Mouse (Mus musculus) heart, embryonic 12.5 days (tissue): ENCODE measurements around the gene Rab33b. TPM values are rescaled to one million over a fixed set of nuclear protein-coding genes. Genes with fewer than 3 reads are reported as not detected.
"Not testable (repeated sequence)": the region's sequence is repeated elsewhere in the genome, so short reads cannot be mapped to it uniquely, and the experiment has no call there.

Experiments used
- ATAC-seq: fragments of 200-750 bp; cut with Nextera tagmentation; 2 replicates; pipeline ENCODE4 v1.8.0; 2017; ENCODE audit warnings: moderate TSS enrichment, moderate library complexity; ENCODE audit not compliant: insufficient number of reproducible peaks, low FRiP score
- H3K27ac ChIP-seq: fragments of 300-500 bp; sonication (generic); 2 replicates; pipeline ENCODE4 v1.5.1; 2016; ENCODE audit warnings: mild to moderate bottlenecking, moderate library complexity; ENCODE audit not compliant: poor library complexity, severe bottlenecking
- H3K27me3 ChIP-seq: fragments of 300-500 bp; sonication (generic); replicated peaks from 2 replicates; pipeline ENCODE4 v1.6.1; 2016; ENCODE audit warnings: mild to moderate bottlenecking, moderate library complexity
- H3K36me3 ChIP-seq: fragments of 300-500 bp; sonication (generic); 2 replicates; pipeline ENCODE4 v1.6.1; 2016; ENCODE audit warnings: mild to moderate bottlenecking, moderate library complexity
- H3K4me1 ChIP-seq: fragments of 300-500 bp; sonication (generic); replicated peaks from 2 replicates; pipeline ENCODE4 v1.6.1; 2016; ENCODE audit warnings: mild to moderate bottlenecking
- H3K4me2 ChIP-seq: fragments of 300-500 bp; sonication (generic); 2 replicates; pipeline ENCODE4 v1.6.1; 2016; ENCODE audit warnings: mild to moderate bottlenecking, moderate library complexity
- H3K4me3 ChIP-seq: fragments of 300-500 bp; sonication (generic); 2 replicates; pipeline ENCODE4 v1.5.1; 2016; ENCODE audit warnings: mild to moderate bottlenecking
- H3K9ac ChIP-seq: fragments of 300-500 bp; sonication (generic); 2 replicates; pipeline ENCODE4 v1.6.1; 2016; ENCODE audit warnings: mild to moderate bottlenecking, moderate library complexity
- H3K9me3 ChIP-seq: fragments of 300-500 bp; sonication (generic); replicated peaks from 2 replicates; pipeline ENCODE4 v1.6.1; 2016; ENCODE audit warnings: mild to moderate bottlenecking, moderate library complexity
- WGBS: fragments of 180-500 bp; shearing (Covaris S2); methylation state at CpG from one replicate; pipeline ENCODE4 v1.1.7; 2016; 5-methylcytosine and 5-hydroxymethylcytosine counted together
- polyA plus RNA-seq: library from polyadenylated mRNA; unstranded; fragments of >200 nt; fragmentation: Nextera tagmentation; extraction: Ambion mirVana; gene quantifications from 2 replicates; pipeline ENCODE4 v1.2.1, GENCODE M21; 2016

Gene Rab33b
- polyA plus RNA-seq: 16.7 and 17.4 TPM in 2 replicates

DNA sequence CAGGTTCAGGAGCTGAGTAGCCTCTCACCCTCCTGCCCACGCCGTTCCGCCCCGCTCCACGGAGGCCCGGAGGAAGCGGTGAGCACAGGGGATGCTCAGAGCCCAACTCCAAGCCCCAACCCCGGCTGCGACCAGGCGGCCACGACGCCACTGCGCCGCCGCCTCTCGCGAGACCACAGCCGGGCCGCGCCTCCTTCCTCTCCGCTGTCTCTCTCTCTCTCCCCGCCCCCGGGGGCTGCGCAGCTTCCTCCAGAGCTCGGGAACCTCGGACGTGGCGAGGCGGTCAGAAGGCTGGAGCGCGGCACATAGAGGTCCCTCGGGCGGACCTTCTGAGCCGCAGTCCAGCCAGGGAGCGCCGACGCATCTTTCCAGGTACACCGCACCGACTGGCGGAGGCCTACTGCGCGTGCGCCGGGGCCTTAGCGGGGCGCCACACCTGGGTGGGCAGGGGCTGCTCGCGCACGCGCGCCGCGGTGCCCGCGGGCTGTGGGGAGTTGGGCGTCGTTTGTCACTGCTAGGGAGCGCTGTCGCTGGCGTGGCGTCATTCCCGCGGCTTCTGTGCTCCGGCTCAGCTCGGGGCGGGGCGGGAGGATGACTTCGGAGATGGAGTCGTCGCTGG, at the start of gene Rab33b:
TSS of gene Rab33b (plus strand) at position 180 of the 619 bp plus-strand sequence.
- Histone ChIP-seq H3K9me3 (no peaks in the 10 kb centered on the region), H3K9ac (peak within 1 kb of the TSS; percentile 90), H3K4me3 (peak within 1 kb of the TSS; percentile 77), H3K27ac (peak within 1 kb of the TSS; percentile 91), H3K4me1 (peaks cover 21% of the 10 kb centered on the region), H3K36me3 (peaks cover 4% of the 10 kb centered on the region; the same call in 1 of the 2 replicates), H3K27me3 (no peaks in the 10 kb centered on the region), H3K4me2 (peak within 1 kb of the TSS; percentile 87)
- ATAC-seq: peak; percentile 96
- WGBS: under 1% methylated on average over 68 of the region's 70 CpGs

- 87% methylated on average over 5 of the region's 5 CpGs for WGBS
- not testable (repeated sequence) for H3K36me3 ChIP-seq, H3K9me3 ChIP-seq, H3K4me3 ChIP-seq, H3K4me2 ChIP-seq, H3K27ac ChIP-seq, ATAC-seq, H3K9ac ChIP-seq, H3K4me1 ChIP-seq, H3K27me3 ChIP-seq
These were observed 49.4 kb upstream of the Rab33b start for GRCm38 (mm10) chr3:51434364-51434763.

GRCm38 (mm10) chr3:51434871-51435595, 48.7 kb upstream of the Rab33b start:
- no peaks in the 10 kb centered on the region for H3K27me3 ChIP-seq
- peaks cover 9% of the 10 kb centered on the region; the same call in 1 of the 2 replicates for H3K36me3 ChIP-seq
- H3K9ac ChIP-seq: no peak overlapping the region
- no peaks in the 10 kb centered on the region for H3K9me3 ChIP-seq
- no peak overlapping the region for H3K4me2 ChIP-seq
- no peak overlapping the region for H3K4me3 ChIP-seq
- H3K4me1 ChIP-seq: 0 out of 2 replicates have a peak, but pooled peaks cover 3% of the 10 kb centered on the region
- no peak for ATAC-seq
- WGBS: 87% methylated on average over 3 of the region's 3 CpGs
- no peak overlapping the region for H3K27ac ChIP-seq

GRCm38 (mm10) chr3:51468530-51468929, 15.2 kb upstream of the Rab33b start:
- 69% methylated on average over 2 of the region's 2 CpGs for WGBS
- no peaks in the 10 kb centered on the region for H3K9me3 ChIP-seq
- no peak overlapping the region for H3K27ac ChIP-seq
- ATAC-seq: no peak
- peaks cover 73% of the 10 kb centered on the region for H3K36me3 ChIP-seq
- no peak overlapping the region for H3K4me2 ChIP-seq
- H3K4me3 ChIP-seq: no peak overlapping the region
- H3K4me1 ChIP-seq: no peaks in the 10 kb centered on the region
- H3K9ac ChIP-seq: no peak overlapping the region
- no peaks in the 10 kb centered on the region for H3K27me3 ChIP-seq

GRCm38 (mm10) chr3:51475706-51476105, 8.0 kb upstream of the Rab33b start:
- no peaks in the 10 kb centered on the region for H3K9me3 ChIP-seq
- H3K9ac ChIP-seq: no peak overlapping the region
- H3K4me1 ChIP-seq: no peaks in the 10 kb centered on the region
- no peak overlapping the region for H3K4me3 ChIP-seq
- peaks cover 38% of the 10 kb centered on the region for H3K36me3 ChIP-seq
- ATAC-seq: no peak
- no peak overlapping the region for H3K27ac ChIP-seq
- no peaks in the 10 kb centered on the region for H3K27me3 ChIP-seq
- WGBS: 67% methylated on average over 4 of the region's 4 CpGs
- no peak overlapping the region for H3K4me2 ChIP-seq

- H3K27ac ChIP-seq: no peak overlapping the region
These were observed 3.8 kb upstream of the Rab33b start for GRCm38 (mm10) chr3:51479893-51480292.

DNA sequence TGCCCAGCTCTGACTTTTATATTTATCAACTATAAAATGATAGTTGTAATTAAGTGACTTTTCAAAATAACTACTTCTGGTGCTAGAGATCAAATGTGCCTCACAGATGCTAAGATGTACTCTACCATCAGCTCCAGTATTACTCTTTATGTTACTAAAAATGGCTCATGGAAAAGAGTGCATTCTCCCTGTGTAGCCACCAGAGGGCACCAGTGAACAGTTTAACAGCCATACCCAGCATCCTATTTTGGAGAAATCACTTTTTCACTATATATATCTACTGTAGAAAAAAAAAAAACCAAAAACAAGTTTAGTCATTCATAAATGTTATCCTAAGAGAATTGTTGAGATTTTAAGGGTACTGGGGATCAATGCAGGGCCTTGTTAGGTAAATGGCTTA, 2.7 kb upstream of the Rab33b start:
- no peak overlapping the region for H3K4me3 ChIP-seq
- no peak overlapping the region for H3K9ac ChIP-seq
- no peaks in the 10 kb centered on the region for H3K36me3 ChIP-seq
- no peak for ATAC-seq
- H3K4me2 ChIP-seq: no peak overlapping the region
- H3K27ac ChIP-seq: no peak overlapping the region
- H3K4me1 ChIP-seq: peaks cover 21% of the 10 kb centered on the region
- H3K27me3 ChIP-seq: no peaks in the 10 kb centered on the region
- no peaks in the 10 kb centered on the region for H3K9me3 ChIP-seq

More at GRCm38 (mm10) chr3:51479893-51480292, 3.8 kb upstream of the Rab33b start:
- Histone ChIP-seq H3K9me3 (no peaks in the 10 kb centered on the region), H3K4me3 (no peak overlapping the region), H3K9ac (no peak overlapping the region), H3K36me3 (peaks cover 6% of the 10 kb centered on the region; the same call in 1 of the 2 replicates), H3K4me2 (no peak overlapping the region), H3K4me1 (peaks cover 11% of the 10 kb centered on the region), H3K27me3 (no peaks in the 10 kb centered on the region)
- 33% methylated on average over 2 of the region's 2 CpGs for WGBS
- ATAC-seq: no peak

GRCm38 (mm10) chr3:51481881-51482280, 1.8 kb upstream of the Rab33b start:
- H3K4me3 ChIP-seq: no peak overlapping the region
- H3K27me3 ChIP-seq: no peaks in the 10 kb centered on the region
- H3K4me1 ChIP-seq: peaks cover 21% of the 10 kb centered on the region
- ATAC-seq: no peak
- H3K9ac ChIP-seq: no peak overlapping the region
- no peak overlapping the region for H3K27ac ChIP-seq
- H3K36me3 ChIP-seq: peaks cover 4% of the 10 kb centered on the region; the same call in 1 of the 2 replicates
- H3K4me2 ChIP-seq: no peak overlapping the region
- H3K9me3 ChIP-seq: no peaks in the 10 kb centered on the region
- WGBS: 60% methylated on average over 3 of the region's 3 CpGs

- peaks cover 21% of the 10 kb centered on the region for H3K4me1 ChIP-seq
- H3K36me3 ChIP-seq: peaks cover 4% of the 10 kb centered on the region; the same call in 1 of the 2 replicates
- peak overlapping the region; percentile 90 for H3K9ac ChIP-seq
- H3K27me3 ChIP-seq: no peaks in the 10 kb centered on the region
- peak overlapping the region; percentile 91 for H3K27ac ChIP-seq
- peak overlapping the region; percentile 87 for H3K4me2 ChIP-seq
- peak overlapping the region; percentile 77 for H3K4me3 ChIP-seq
- ATAC-seq: no peak
- H3K9me3 ChIP-seq: no peaks in the 10 kb centered on the region
- WGBS: 67% methylated on average over 3 of the region's 3 CpGs
These were observed 939 bp upstream of the Rab33b start for GRCm38 (mm10) chr3:51482781-51483180.

DNA sequence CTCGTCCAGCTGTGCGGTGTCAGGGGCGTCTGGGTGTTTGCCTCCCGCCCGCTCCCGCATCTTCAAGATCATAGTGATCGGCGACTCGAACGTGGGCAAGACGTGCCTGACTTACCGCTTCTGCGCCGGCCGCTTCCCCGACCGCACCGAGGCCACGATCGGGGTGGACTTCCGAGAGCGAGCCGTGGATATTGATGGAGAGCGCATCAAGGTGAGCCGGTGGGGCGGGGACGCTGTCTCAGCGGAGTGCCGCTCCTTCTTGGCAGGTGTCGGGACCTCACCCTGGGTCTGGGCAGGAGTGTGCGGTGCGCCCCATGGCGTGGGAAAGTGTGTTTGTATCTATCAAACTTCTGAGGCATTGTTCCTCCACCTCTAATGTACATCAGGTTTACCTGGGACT, 650 bp downstream of the Rab33b start:
- Histone ChIP-seq H3K27me3 (no peaks in the 10 kb centered on the region), H3K9me3 (no peaks in the 10 kb centered on the region), H3K9ac (peak overlapping the region; percentile 90), H3K36me3 (peaks cover 4% of the 10 kb centered on the region; the same call in 1 of the 2 replicates), H3K27ac (peak overlapping the region; percentile 91), H3K4me3 (peak overlapping the region; percentile 77), H3K4me2 (peak overlapping the region; percentile 87), H3K4me1 (peaks cover 21% of the 10 kb centered on the region)
- under 1% methylated on average over 33 of the region's 33 CpGs for WGBS
- ATAC-seq: no peak; the same call in 1 of the 2 replicates

GRCm38 (mm10) chr3:51485347-51485746, 1.6 kb downstream of the Rab33b start:
- H3K4me2 ChIP-seq: peak overlapping the region; percentile 87
- 62% methylated on average over 4 of the region's 4 CpGs for WGBS
- no peak overlapping the region; the same call in 1 of the 2 replicates for H3K9ac ChIP-seq
- ATAC-seq: no peak
- peaks cover 21% of the 10 kb centered on the region for H3K4me1 ChIP-seq
- no peak overlapping the region for H3K27ac ChIP-seq
- H3K36me3 ChIP-seq: peaks cover 4% of the 10 kb centered on the region; the same call in 1 of the 2 replicates
- no peaks in the 10 kb centered on the region for H3K27me3 ChIP-seq
- no peaks in the 10 kb centered on the region for H3K9me3 ChIP-seq
- H3K4me3 ChIP-seq: peak overlapping the region; percentile 77; the same call in 1 of the 2 replicates
